Mouse (Mus musculus) spleen, adult 2 months (tissue): Measurements from ENCODE around the gene Srbd1. TPM values are rescaled to one million over a fixed set of nuclear protein-coding genes. Genes with fewer than 3 reads are reported as not detected.

Experiments used
- DNase-seq, 2 experiments: peaks; one replicate each; pipeline versions ENCODE4 v3.0.0 to v3.0.0-alpha.2; 2012 to 2021; ENCODE audit warnings: low spot score in 2 of 2, low read depth in 1 of 2
- H3K27ac ChIP-seq: fragments of 200-500 bp; 2 replicates; pipeline ENCODE4 v1.5.1; 2012; ENCODE audit warnings: low read length, inconsistent platforms; ENCODE audit not compliant: insufficient read depth
- H3K27me3 ChIP-seq: fragments of 200-500 bp; 2 replicates; pipeline ENCODE4 v1.6.1; 2012; ENCODE audit warnings: mild to moderate bottlenecking, moderate library complexity, low read length, inconsistent platforms; ENCODE audit not compliant: control insufficient read depth, insufficient read depth
- H3K36me3 ChIP-seq: fragments of 200-500 bp; 2 replicates; pipeline ENCODE4 v1.6.1; 2012; ENCODE audit warnings: mild to moderate bottlenecking, low read length, inconsistent platforms; ENCODE audit not compliant: control insufficient read depth, insufficient read depth
- H3K4me1 ChIP-seq: fragments of 200-500 bp; 2 replicates; pipeline ENCODE4 v1.6.1; 2011; ENCODE audit warnings: inconsistent platforms; ENCODE audit not compliant: control insufficient read depth, insufficient read depth, insufficient read length
- H3K4me3 ChIP-seq: fragments of 200-500 bp; 2 replicates; pipeline ENCODE4 v1.5.1; 2011; ENCODE audit warnings: mild to moderate bottlenecking, inconsistent platforms; ENCODE audit not compliant: insufficient read depth, insufficient read length; ENCODE audit errors: extremely low read depth
- CTCF ChIP-seq: fragments of 200-500 bp; IDR thresholded peaks from 2 replicates; pipeline ENCODE4 v1.5.1; 2011; ENCODE audit warnings: mild to moderate bottlenecking, inconsistent platforms; ENCODE audit not compliant: insufficient read depth, insufficient read length, insufficient replicate concordance; ENCODE audit errors: extremely low read depth
- POLR2A ChIP-seq: fragments of 200-500 bp; IDR thresholded peaks from 2 replicates; pipeline ENCODE4 v1.6.1; 2011; ENCODE audit warnings: low read depth, low read length, inconsistent platforms
- WGBS: fragments of 180-500 bp; shearing (Covaris S2); methylation state at CpG from one replicate; pipeline ENCODE4 v1.1.7; 2018; 5-methylcytosine and 5-hydroxymethylcytosine counted together
- polyA plus RNA-seq: library from polyadenylated mRNA; depleted of rRNA; stranded (reverse); fragments of >200 nt; gene quantifications from 2 replicates; pipeline ENCODE4 v1.2.3, GENCODE M21; 2012

The Srbd1 gene
- polyA plus RNA-seq, 1 experiment = 2.2 TPM

- Histone ChIP-seq H3K36me3 (no peaks in the 10 kb centered on the region; the same call in 1 of the 2 replicates), H3K4me3 (peak overlapping the region; percentile 76), H3K27ac (0 out of 2 replicates have a peak overlapping the region, but pooled peaks have one; percentile 7), H3K27me3 (no peaks in the 10 kb centered on the region), H3K4me1 (peaks cover 3% of the 10 kb centered on the region; the same call in 1 of the 2 replicates)
- 1% methylated on average over 33 of the region's 33 CpGs for WGBS
- TF ChIP-seq POLR2A = no peak
- no peak for TF ChIP-seq CTCF
- DNase-seq = no peak
These were observed 367 bp downstream of the Srbd1 start for GRCm38 (mm10) chr17:86144537-86145078.

DNA sequence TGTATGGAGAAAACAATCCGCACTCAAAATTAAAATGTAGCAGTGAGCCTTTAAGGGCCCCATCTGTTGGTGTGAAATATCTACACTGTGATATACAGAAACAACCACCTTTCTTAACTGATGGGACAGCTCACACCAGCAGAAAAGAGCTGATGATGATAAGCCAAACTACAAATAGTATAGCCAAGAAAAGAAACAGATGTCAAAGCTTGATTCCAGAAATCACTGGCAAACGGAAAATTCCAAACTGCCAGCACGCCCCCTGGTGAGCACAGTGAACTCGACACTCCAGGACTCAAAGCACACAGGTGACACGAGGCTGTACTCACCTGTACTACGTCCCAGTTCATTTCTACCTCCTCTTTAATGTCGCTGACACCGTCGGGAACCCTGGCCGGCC, 9.1 kb downstream of the Srbd1 start:
- DNase-seq = no peak
- Histone ChIP-seq H3K27me3 (no peaks in the 10 kb centered on the region), H3K27ac (no peak overlapping the region), H3K4me3 (no peak overlapping the region), H3K36me3 (peaks cover 22% of the 10 kb centered on the region), H3K4me1 (no peaks in the 10 kb centered on the region)
- TF ChIP-seq CTCF (no peak), POLR2A (no peak)
- WGBS = 88% methylated on average over 10 of the region's 10 CpGs

DNA sequence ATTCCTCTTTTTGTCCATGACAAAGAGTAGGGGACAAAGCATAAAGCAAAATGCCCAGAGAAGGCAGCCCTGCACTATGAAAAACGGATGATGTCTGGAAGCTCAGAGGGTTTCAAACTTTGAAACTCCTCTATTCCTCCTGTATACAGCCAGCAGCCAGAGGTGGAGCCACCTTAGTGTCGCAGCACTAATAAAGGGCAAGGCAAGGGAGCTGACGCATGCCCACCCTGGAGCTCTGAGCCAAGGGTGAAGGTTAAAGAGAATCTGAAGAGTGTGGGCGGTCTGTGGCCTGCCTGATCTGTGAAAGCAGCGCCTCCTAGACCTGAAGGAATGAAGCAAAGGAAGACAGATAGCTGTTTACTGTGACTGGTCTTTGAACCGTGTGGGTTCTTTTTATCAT, 10.5 kb downstream of the Srbd1 start:
- Histone ChIP-seq H3K27ac (no peak overlapping the region), H3K36me3 (peaks cover 26% of the 10 kb centered on the region), H3K4me1 (no peaks in the 10 kb centered on the region), H3K27me3 (no peaks in the 10 kb centered on the region), H3K4me3 (no peak overlapping the region)
- DNase-seq = no peak
- no peak for TF ChIP-seq CTCF
- no peak for TF ChIP-seq POLR2A
- WGBS = 87% methylated on average over 6 of the region's 6 CpGs

DNA sequence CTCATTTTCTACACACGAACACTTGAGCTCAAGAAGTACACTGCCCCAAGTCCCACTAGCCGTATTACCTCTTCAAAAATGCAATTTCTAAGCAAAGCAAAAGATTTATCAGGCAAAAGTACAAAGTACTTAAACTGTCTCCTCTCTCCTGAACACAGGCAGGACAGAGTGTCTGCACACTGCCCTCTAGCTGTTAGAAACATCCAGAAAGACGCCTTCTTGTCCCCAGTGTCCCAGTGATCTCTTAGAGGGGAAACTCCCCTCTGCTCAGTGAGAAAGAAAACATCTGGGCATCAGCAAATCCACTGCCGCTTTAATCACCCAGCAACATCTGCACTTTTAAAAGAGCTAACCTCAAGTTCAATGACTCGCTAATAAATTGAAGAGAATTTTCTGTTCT, 12.4 kb downstream of the Srbd1 start:
- no peak for DNase-seq
- peaks cover 16% of the 10 kb centered on the region for H3K36me3 ChIP-seq
- no peak for TF ChIP-seq CTCF
- TF ChIP-seq POLR2A = no peak
- no peaks in the 10 kb centered on the region for H3K27me3 ChIP-seq
- no peaks in the 10 kb centered on the region for H3K4me1 ChIP-seq
- 78% methylated on average over 5 of the region's 5 CpGs for WGBS
- H3K4me3 ChIP-seq = no peak overlapping the region
- no peak overlapping the region for H3K27ac ChIP-seq

- Histone ChIP-seq H3K27me3 (no peaks in the 10 kb centered on the region), H3K36me3 (peaks cover 12% of the 10 kb centered on the region), H3K4me3 (no peak overlapping the region), H3K27ac (no peak overlapping the region), H3K4me1 (no peaks in the 10 kb centered on the region)
- TF ChIP-seq CTCF = no peak
- peak in 1 of 2 experiments; percentile 14 for DNase-seq
- WGBS = 62% methylated on average over 5 of the region's 5 CpGs
These were observed 16.8 kb downstream of the Srbd1 start for GRCm38 (mm10) chr17:86128198-86128597.

DNA sequence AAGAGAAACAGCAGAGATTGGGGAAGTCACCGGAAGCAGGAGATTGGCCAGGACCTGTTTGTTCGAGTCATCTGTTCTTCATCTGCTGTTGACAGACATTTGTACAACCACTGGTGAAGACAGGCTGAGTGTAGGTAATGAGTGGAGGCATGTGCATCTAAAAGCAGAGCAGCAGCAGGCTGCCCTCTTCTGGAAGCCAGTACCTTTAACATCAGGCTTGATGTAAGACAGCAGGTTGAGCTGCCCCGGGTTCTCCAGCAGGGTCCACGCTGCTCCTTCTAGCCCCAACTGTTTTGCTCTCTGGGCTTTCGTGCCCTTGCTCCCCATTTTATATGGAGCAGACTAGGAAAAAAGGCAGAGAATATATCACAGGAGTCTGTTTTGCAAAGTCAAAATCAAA, 19.1 kb downstream of the Srbd1 start:
- Histone ChIP-seq H3K27me3 (no peaks in the 10 kb centered on the region), H3K36me3 (peaks cover 16% of the 10 kb centered on the region), H3K4me1 (no peaks in the 10 kb centered on the region), H3K27ac (no peak overlapping the region), H3K4me3 (no peak overlapping the region)
- DNase-seq = no peak
- TF ChIP-seq POLR2A (no peak), CTCF (no peak)
- 90% methylated on average over 5 of the region's 5 CpGs for WGBS

DNA sequence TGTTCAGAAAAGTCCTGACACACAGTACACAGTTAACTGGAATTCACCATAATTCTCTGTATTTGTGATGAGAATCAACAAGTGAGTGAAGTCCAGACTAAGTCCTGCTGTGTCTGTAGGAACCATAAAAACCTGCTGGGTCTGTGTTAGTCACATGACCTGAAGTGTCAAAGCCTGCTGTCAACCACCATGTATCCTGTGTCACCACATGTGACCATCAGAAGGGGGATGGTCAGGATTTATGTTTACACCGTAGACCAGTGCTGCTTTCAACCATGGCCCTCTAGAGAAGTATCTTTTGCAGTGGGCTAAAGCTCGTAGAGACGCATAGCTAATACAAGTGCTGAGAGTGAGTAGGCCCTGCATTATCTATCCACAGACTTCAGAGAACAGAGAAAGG, 21.8 kb downstream of the Srbd1 start:
- 84% methylated on average over 3 of the region's 3 CpGs for WGBS
- Histone ChIP-seq H3K4me1 (no peaks in the 10 kb centered on the region), H3K27me3 (no peaks in the 10 kb centered on the region), H3K4me3 (no peak overlapping the region), H3K36me3 (peaks cover 14% of the 10 kb centered on the region), H3K27ac (no peak overlapping the region)
- no peak for TF ChIP-seq POLR2A
- no peak for TF ChIP-seq CTCF
- DNase-seq = no peak
